In genomic region chr2:60122188-60122587, GRCm38 (mm10) we compare ENCODE assay signal across 9 mouse cellular contexts.
DNase-seq lines count a peak whose midpoint lies in the region; ATAC-seq lines count a peak whose summit lies in the region.
"Had no signal": no experiment of that assay in that cellular context is flagged by ENCODE, and none has a peak within 500 bp of the region (broad histone marks: within the 10 kb centered on the region; RNA-seq: fewer than 3 reads in every experiment).

No protein-coding gene starts in this region.

- H3K36me3 ChIP-seq in heart, embryonic 13.5 days: no peaks in the 10 kb centered on the region
- peaks cover 2% of the 10 kb centered on the region; the same call in 1 of the 2 replicates for H3K36me3 ChIP-seq in midbrain, embryonic 10.5 days

- no peak overlapping the region for H3K4me3 ChIP-seq in heart, embryonic 13.5 days
- peak overlapping the region; percentile 96 for H3K4me3 ChIP-seq in midbrain, embryonic 10.5 days

- WGBS in heart, embryonic 13.5 days: 43% methylated on average over 2 of the region's 2 CpGs
- 44% methylated on average over 2 of the region's 2 CpGs for whole genome bisulfite sequencing in midbrain, embryonic 10.5 days

- H3K4me1 ChIP-seq in heart, embryonic 13.5 days: peaks cover 55% of the 10 kb centered on the region
- H3K4me1 ChIP-seq in midbrain, embryonic 10.5 days: peaks cover 67% of the 10 kb centered on the region

- H3K9me3 ChIP-seq in heart, embryonic 13.5 days: no peaks in the 10 kb centered on the region
- H3K9me3 ChIP-seq in midbrain, embryonic 10.5 days (replicated peaks): no peaks in the 10 kb centered on the region

- ATAC-seq in heart, embryonic 13.5 days (ENCODE audit: extremely low read depth, insufficient number of reproducible peaks, low FRiP score, low TSS enrichment): no peak

- H3K27me3 ChIP-seq in heart, embryonic 13.5 days (replicated peaks): no peaks in the 10 kb centered on the region
- H3K27me3 ChIP-seq in midbrain, embryonic 10.5 days (ENCODE audit: low read depth, poor library complexity, severe bottlenecking): no peaks in the 10 kb centered on the region

- intact Hi-C loops in heart, postnatal 14 days (cut with DNase I): loop anchor here (5.0 kb wide), 1 partner anchor 170 kb away; no protein-coding TSS in a partner anchor
- intact Hi-C loops in heart, postnatal 10 days (cut with DNase I): loop anchor here (5.0 kb wide), 2 partner anchors 75 to 165 kb away; no protein-coding TSS in a partner anchor

- H3K4me2 ChIP-seq in heart, embryonic 13.5 days: peak overlapping the region; percentile 63

- no peak for DNase-seq in heart, postnatal 14 days
- DNase-seq in ZHBTc4 (ENCODE audit: low read depth, low spot score): peak; percentile 34
- peak; percentile 30 to 50 for DNase-seq in heart, postnatal 10 days
- DNase-seq in midbrain, embryonic 10.5 days (ENCODE audit: low spot score): no peak
- no peak for DNase-seq in c-Kit-positive CD71-positive TER-119-positive erythroid progenitor cells, embryonic 14.5 days (ENCODE audit: low spot score)
- no peak for DNase-seq in thymus, postnatal 36 days
- DNase-seq in right cerebral cortex, adult 2 months (ENCODE audit: low spot score in 2 of 2): no peak
- DNase-seq: adrenal gland, adult 2 months had no signal

- peak overlapping the region; percentile 55; the same call in 1 of the 2 replicates for H3K9ac ChIP-seq in heart, embryonic 13.5 days

- peak overlapping the region; percentile 45; the same call in 1 of the 2 replicates for H3K27ac ChIP-seq in heart, embryonic 13.5 days (replicated peaks)
- peak overlapping the region; percentile 100; the same call in 1 of the 2 replicates for H3K27ac ChIP-seq in midbrain, embryonic 10.5 days (replicated peaks)

Comparison
In these comparisons a context has a peak if more than half of its experiments do, and no peak if none do; other contexts are left out.
1. DNase-seq: peak in ZHBTc4 (single experiment) and heart, postnatal 10 days (2 of 2); none in heart, postnatal 14 days (0 of 2), midbrain, embryonic 10.5 days (single experiment), c-Kit-positive CD71-positive TER-119-positive erythroid progenitor cells, embryonic 14.5 days (single experiment), thymus, postnatal 36 days (0 of 2) and right cerebral cortex, adult 2 months (0 of 2).